Mouse (Mus musculus): ENCODE measurements around the gene Rab3gap2.
"Not testable (repeated sequence)": the region's sequence is repeated elsewhere in the genome, so short reads cannot be mapped to it uniquely, and the experiment has no call there.

Gene Rab3gap2

DNA sequence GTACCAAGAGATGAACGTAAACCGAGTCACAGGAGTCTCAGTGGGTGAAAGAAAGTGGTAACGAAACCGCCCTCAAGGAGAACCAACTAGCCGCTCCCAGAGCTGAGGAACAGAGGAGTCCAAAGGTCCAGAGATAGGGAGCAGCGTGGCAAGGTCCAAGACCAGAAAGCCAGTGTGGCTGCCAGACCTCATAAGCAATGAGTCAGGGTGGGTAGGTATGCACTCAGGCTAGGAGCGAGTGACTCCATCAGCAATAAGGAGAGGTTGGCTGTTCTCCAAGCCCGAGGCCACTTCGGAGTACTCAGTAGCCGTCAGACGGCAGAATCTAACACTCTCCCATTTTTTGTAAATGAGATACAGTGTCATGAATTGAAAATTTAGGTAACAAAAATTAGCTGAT lies 78.9 kb downstream of the Rab3gap2 start:
- DNase-seq (ENCODE audit: low spot score) = no peak

DNA sequence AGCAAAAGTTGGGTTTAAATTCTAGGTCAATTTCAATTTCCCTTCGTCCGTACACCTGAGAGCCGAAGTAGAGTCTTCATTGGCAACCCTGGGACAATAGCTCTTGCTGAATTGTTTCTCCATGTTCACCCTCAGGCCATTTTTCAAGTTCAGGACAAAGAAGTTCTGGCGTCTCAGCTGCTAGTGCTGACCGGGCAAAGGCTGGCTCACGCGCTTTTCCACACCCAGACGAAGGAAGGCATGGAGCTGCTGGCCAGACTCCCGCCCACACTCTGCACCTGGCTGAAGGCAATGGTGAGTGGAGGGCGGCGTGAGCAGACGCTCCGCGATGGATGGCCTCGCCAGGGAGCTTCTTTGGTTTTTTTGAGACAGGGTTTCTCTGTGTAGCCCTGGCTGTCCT lies 79.3 kb downstream of the Rab3gap2 start:
- DNase-seq (ENCODE audit: low spot score) = no peak

DNA sequence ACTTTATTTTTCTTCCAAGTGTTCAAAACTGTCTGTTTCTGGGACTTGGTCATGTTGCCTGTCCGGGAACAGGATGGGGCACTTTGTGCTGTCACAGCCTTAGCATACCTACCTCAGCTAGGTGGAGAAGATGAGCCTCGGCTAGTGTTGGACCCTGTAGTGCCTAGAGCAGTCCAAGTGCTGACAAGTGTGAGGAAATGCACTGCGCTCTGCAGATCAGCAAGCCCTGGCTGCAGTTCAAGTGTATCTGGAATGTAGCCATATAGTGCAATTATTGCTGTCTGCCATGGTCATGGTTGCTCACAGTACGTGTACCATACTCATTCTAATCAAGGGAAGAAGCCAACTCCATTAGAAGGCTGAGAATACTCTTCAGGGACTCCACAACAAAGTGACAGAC lies 80.8 kb downstream of the Rab3gap2 start:
- no peak for DNase-seq (ENCODE audit: low spot score)

DNA sequence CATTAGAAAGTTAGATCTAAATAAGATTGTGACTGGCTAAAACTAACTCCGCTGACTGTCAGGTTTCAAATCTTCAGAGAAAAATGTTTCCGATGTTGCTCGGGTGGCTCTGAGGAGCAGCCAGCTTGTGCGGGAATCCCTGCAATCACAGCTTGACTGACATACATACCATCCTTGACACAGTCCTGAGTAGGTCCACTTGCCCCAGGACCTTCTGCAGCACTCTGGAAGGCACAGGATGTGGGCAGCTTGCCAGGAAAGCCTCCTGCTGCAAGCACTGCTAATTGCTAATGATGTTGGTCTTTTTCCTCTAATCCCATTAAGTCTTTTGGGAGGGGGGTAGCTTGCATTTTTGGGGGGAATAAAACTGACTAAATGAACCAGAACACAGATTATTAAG lies 81.3 kb downstream of the Rab3gap2 start:
- DNase-seq (ENCODE audit: low spot score) = no peak

- no peak for DNase-seq (ENCODE audit: low spot score)
Observed at GRCm38 (mm10) chr1:185287066-185287465, 83.1 kb downstream of the Rab3gap2 start.

GRCm38 (mm10) chr1:185289231-185289630 lies 85.3 kb downstream of the Rab3gap2 start:
- no peak for DNase-seq (ENCODE audit: low spot score)

- DNase-seq (ENCODE audit: low spot score) = no peak
Observed at GRCm38 (mm10) chr1:185291336-185291735, 87.4 kb downstream of the Rab3gap2 start.

DNA sequence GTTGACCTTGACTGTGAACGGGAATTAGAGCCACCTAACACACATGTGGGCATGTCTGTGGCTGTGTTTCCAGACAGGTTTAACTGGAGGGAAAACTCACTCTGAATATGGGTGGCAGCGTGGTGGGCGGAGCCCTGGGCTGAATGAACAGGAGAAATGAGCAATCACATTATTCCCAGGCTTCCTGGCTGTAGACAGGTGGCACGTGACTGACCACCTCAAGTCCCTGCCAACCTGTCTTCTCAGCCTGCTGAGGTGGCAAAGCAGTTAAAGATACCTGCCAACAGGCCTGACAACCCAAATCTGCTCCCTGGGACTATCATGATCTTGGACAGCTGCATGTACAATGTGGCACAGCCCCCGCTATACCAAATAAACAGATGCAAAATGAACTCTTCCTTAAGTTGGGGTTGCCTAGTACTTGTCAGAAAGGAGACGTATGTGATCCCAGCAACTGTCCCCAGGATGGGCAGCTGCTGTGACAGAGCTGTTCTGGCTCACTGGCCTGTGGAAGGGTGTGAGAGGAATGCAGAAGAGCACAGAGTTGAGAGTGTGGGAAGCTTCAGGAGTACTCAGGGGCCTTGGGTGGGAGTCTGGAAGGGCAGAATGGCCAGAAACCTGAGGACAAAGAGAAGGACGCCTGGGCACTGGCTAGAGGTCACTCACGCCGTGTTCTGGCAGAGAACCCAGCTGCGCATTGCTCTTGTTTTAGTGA lies 88.9 kb downstream of the Rab3gap2 start:
- no peak for DNase-seq (ENCODE audit: low spot score)

- DNase-seq (ENCODE audit: low spot score) = no peak
Observed at GRCm38 (mm10) chr1:185296850-185297249, 92.9 kb downstream of the Rab3gap2 start.

- no peak for DNase-seq (ENCODE audit: low spot score)
Observed at GRCm38 (mm10) chr1:185298496-185298895, 94.6 kb downstream of the Rab3gap2 start.

DNA sequence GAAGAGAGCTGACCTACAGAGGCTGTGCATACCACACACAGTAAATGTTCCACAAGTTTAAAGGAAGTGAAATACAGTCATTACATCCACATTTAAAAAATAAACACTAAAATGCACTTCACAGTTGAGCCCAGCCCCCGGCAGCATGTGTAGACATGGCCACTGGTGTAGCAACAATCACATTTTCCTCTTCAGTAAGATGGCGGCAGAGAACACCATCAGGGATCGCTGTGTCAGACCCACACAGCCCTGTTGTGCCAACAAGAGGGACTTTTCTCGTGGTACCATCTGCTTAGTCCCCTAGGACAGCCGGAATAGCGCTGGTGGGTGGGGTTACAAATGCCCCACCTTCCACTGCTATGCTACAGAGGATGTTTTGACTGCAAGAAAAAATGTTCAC lies 98.9 kb downstream of the Rab3gap2 start:
- no peak for DNase-seq (ENCODE audit: low spot score)

DNA sequence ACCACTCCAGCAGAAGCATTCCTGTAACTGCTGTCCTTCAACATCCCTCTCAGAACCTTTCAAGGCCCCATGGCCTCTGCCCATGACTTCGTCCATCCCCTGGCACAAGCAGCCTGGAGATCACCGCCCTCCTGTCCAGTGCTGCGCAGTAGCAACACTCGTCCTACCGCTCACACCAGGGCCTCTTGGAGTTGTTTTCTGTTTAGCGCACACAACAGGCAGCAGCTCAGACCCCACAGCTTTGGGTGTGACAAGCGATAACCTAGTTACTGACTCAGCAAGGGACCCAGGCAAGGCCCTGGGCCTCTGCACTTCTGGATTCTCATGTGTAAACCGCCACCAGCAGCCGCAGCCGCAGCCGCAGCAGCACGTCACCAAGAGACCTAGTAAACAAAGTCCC lies 102.9 kb downstream of the Rab3gap2 start:
- no peak for DNase-seq (ENCODE audit: low spot score)

DNA sequence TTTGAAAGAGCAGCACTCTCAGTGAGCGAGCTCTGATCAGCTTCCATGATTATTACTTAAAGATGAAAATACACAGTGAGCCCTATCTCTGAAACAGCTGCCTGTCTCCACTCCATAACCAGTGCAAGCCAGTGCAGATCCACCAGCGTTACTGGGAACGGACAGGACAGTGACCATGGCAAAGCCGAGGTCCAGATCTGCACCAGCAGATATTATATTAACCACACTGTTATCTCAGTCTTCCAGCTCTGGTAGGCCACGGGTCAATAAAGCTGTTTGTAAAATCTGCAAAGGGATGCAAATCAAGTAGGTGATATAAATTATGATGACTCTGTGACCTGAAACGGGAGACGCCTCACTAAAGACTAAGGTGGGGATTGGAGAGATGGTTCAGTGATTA lies 103.7 kb downstream of the Rab3gap2 start:
- DNase-seq (ENCODE audit: low spot score) = no peak

GRCm38 (mm10) chr1:185308334-185308733 lies 104.4 kb downstream of the Rab3gap2 start:
- DNase-seq (ENCODE audit: low spot score) = no peak

DNA sequence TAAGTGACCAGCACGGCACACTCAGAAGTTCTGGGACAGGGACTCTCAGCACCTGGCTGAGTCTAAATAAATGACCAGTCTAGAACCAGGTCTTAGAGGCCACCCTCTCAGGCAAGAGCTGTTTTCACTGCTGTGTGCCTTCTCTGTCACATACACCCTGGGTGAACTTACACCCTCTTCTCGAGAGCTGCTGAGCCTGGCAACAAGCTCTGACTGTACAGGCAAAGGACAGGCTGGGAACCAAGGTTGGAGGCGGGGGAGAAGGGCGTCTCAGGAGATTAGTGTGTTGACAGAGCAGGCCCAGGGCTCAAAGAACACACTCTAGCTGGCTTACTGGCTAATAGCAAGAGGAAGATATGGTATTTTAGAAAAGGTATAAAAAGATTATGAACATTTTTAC lies 105.0 kb downstream of the Rab3gap2 start:
- no peak for DNase-seq (ENCODE audit: low spot score)

GRCm38 (mm10) chr1:185311949-185312348 lies 108.0 kb downstream of the Rab3gap2 start:
- DNase-seq (ENCODE audit: low spot score) = no peak

DNA sequence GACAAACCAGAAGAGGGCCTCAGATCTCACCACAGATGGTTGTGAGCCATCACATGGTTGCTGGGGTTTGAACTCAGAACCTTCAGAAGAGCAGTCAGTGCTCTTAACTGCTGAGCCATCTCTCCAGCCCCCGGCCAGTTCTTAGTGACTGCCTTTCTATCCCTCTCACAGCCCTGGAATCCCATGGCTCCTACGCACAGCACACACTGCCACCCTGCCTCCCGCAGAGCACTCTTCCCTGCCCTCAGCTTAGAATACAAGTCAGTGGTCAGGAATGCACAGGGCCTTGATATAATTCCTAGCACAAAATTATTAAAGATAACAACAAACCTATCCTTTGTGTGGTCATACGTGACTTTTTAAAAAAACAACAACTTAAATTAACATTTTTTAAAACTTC lies 110.6 kb downstream of the Rab3gap2 start:
- no peak for DNase-seq (ENCODE audit: low spot score)

GRCm38 (mm10) chr1:185315846-185316568 lies 112.1 kb downstream of the Rab3gap2 start:
- DNase-seq (ENCODE audit: low spot score) = no peak

DNA sequence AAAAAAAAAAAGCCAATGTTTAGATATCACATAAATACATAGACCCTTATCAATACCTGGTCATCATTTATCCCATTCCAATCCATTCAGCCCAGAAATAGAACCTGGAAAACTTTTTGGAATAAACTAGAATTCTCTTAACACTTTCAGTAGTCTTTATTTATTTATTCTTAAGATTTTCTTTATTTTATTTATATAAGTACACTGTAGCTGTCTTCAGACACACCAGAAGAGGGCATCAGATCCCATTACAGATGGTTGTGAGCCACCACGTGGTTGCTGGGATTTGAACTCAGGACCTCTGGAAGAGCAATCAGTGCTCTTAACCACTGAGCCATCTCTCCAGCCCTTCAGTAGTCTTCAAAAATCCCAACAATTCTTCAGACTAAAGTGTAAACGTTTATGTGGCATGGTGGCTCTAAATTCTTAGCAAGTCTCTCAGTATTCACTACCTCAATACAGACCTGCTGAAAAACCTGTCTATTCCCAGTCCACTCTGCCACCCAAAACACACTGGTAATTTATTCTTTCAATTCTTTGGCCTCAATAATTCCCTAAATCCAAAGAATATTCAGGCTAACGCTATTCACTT lies 123.9 kb downstream of the Rab3gap2 start:
- not testable (repeated sequence) for DNase-seq (ENCODE audit: low spot score)

DNA sequence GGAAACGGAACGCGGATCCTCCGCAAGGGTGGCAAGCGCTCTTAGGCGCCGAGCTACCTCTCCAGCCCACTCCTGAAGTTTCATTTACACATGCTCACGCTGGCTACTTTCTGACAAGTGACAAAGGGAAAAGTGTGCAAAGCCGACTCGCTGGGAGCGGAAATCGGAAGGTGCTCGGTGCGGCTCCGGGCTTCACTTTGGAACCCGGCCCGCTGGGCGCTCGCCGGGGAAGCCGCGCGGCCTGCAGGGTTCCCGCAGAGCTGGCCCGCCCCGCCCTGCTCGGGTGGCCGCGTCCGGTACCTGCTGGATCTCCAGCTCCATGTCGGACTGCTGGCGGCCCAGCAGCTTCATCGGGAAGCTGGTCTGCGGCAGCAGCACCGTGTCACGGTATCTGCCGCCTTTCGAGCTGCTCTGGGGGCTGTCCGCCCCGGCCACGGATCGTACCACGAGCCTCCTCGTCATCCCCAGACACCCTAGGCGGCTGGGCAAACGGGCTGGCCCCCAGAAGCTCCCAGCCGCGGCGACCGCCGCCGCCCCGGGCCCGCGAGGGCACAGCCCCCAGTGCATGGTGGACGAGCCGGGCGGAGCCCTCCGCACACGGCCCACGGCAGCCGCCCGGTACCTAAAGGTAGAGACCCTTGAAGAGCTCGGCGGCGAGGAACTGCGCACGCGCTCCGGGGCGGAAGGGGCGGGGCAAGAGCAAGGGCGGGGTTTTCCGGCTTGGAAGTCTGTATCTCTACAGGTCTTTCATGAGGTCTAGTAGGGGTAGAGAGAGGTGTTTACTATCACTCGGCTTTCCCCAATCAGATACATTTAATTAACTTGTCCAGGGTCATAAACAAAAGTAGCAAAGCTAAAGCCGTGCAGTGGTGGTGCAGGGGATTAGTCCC lies 125.0 kb downstream of the Rab3gap2 start, which contains the start of gene Iars2:
Gene Iars2, minus strand, starts transcription at position 676 of the 890 bp plus-strand sequence.
- DNase-seq (ENCODE audit: low spot score) = peak; percentile 78

DNA sequence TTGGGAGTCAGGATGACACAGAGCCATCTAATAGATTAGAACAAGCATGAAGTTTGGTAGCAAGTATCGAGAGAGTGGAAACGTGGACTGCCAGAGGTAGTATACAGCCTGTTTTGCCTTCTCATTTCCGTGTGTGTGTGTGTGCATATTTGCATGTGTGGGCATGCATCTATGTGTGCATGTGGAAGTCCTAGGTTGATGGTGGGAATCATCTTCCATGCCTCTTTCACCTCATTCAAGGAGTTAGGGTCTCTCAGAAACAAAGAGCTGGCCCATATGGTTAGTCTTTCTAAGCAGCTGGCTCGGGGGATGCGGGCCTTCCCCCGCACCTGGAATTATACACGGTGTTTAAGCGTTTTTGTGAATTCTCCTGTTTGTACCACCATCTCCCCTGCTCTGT lies 125.9 kb downstream of the Rab3gap2 start:
- DNase-seq (ENCODE audit: low spot score) = no peak

GRCm38 (mm10) chr1:185331364-185331763 lies 127.4 kb downstream of the Rab3gap2 start:
- DNase-seq (ENCODE audit: low spot score) = no peak
